Mouse (Mus musculus) heart, postnatal 0 days (tissue): ENCODE data around the gene Gp9.

ENCODE experiments used
- CTCF ChIP-seq: IDR thresholded peaks from 2 replicates; pipeline ENCODE4 v1.5.1; 2016; ENCODE audit warnings: antibody characterized with exemption, control low read depth, low read depth
- EP300 ChIP-seq: IDR thresholded peaks from 2 replicates; pipeline ENCODE4 v1.6.1; 2016; ENCODE audit warnings: antibody characterized with exemption, low read depth

GRCm38 (mm10) chr6:87762161-87762560, 15.7 kb upstream of the Gp9 start:
- no peak for TF ChIP-seq CTCF
- TF ChIP-seq EP300, result no peak
